Mouse (Mus musculus): ENCODE measurements around the gene Rsg1. TPM values are rescaled to one million over a fixed set of nuclear protein-coding genes. Genes with fewer than 3 reads are reported as not detected.

Gene Rsg1
- 1.8 and 4.3 TPM in 2 replicates for polyA plus RNA-seq (2012; rRNA removed; ENCODE audit: low replicate concordance)

DNA sequence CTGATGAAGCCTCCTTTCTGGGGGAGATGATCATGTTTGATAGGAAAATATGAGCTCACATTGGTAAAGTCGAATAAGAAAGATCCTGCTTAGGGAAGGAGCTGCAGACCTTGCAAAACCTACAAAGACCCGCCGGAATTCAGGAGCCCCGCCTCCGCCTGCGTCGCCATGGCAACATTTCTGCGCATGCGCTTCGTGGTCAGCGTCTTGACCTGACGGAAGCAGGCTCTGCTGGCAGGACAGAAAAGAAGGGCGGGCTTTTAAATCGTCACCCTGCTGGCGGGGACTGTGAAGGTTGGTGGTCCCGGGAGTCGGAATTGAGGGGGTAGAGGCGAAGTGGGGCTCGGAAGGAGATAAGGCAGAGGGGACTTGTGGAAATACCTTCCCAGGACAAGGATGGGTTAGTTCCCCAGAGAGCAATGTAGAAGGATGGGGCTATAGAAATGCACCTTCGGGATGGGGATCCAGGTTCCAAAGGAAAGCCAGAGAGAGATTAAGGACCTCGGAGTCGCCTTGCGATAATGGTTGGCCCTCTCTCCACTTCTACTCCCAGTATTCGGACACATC lies at the start of gene Rsg1:
Rsg1 (plus strand) TSS at position 187 of the 567 bp plus-strand sequence.

DNA sequence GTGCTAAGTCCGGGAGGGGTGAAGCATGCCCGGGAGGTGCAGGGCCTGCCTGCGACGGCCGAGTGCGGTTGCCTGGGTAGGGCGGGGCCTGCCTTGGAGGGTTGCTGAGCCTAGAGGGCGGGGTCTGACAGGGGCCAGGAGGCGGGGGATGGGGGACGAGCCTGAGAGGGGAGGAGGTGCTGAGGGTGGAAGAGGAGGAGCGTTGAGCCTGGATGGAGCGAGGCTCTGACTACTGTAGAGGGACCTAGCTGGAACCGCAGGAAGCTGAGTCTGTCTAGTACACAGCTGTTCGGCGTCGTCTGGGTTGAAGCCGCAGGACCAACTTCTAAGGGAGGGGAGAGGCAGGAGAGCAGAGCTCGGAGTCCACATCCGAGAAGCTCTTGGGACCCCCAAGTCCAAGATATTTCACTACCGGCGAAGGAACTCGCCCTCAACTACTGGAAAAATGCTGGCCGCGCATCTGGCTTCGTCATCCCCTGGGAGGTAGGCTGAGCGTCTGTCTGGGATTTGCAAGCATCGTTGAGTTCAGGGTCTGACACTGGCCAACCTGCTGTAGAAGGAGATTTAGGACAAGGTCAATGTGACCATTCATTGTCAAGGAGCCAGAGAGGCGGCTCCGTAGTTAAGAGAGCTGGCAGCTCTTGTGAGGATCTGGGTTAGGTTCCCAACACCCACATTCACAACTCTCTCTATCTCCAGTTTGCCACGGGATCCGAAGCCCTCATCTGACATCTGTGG lies 25.8 kb downstream of the Rsg1 start, which contains the start of gene Arhgef19:
Arhgef19 (plus strand) TSS at position 112 of the 738 bp plus-strand sequence.

Other genes with a start within 250 kb of the Rsg1 start
- 84.9 and 104 TPM in 2 replicates for gene Atp13a2, start 227.1 kb upstream of the Rsg1 start, polyA plus RNA-seq (2012; rRNA removed; ENCODE audit: low replicate concordance)
- 56.0 and 312 TPM in 2 replicates for gene Mfap2, start 203.5 kb upstream of the Rsg1 start, polyA plus RNA-seq (2012; rRNA removed; ENCODE audit: low replicate concordance)
- 5.8 and 16.5 TPM in 2 replicates for gene Crocc, start 153.4 kb upstream of the Rsg1 start, polyA plus RNA-seq (2012; rRNA removed; ENCODE audit: low replicate concordance)
- gene Necap2, start 135.6 kb upstream of the Rsg1 start, polyA plus RNA-seq (2012; rRNA removed; ENCODE audit: low replicate concordance), result 72.8 and 84.0 TPM in 2 replicates
- gene Spata21, start 125.6 kb upstream of the Rsg1 start, polyA plus RNA-seq (2012; rRNA removed; ENCODE audit: low replicate concordance), result not detected in 2 replicates
- gene Szrd1, start 74.2 kb upstream of the Rsg1 start, polyA plus RNA-seq (2012; rRNA removed; ENCODE audit: low replicate concordance), result 39.8 and 60.3 TPM in 2 replicates
- gene Fbxo42, start 66.0 kb upstream of the Rsg1 start, polyA plus RNA-seq (2012; rRNA removed; ENCODE audit: low replicate concordance), result 14.3 and 22.0 TPM in 2 replicates
- 1.2 and 13.0 TPM in 2 replicates for gene Arhgef19, start 25.5 kb downstream of the Rsg1 start, polyA plus RNA-seq (2012; rRNA removed; ENCODE audit: low replicate concordance)
- gene Epha2, start 87.3 kb downstream of the Rsg1 start, polyA plus RNA-seq (2012; rRNA removed; ENCODE audit: low replicate concordance), result 11.6 and 12.9 TPM in 2 replicates
- 0.69 TPM in 1 of 2 replicates, not detected in the other for gene Fam131c, start 154.3 kb downstream of the Rsg1 start, polyA plus RNA-seq (2012; rRNA removed; ENCODE audit: low replicate concordance)
- gene Clcnka, start 184.8 kb downstream of the Rsg1 start, polyA plus RNA-seq (2012; rRNA removed; ENCODE audit: low replicate concordance), result 0.09 TPM in 1 of 2 replicates, not detected in the other
- 0.08 TPM in 1 of 2 replicates, not detected in the other for gene Clcnkb, start 202.1 kb downstream of the Rsg1 start, polyA plus RNA-seq (2012; rRNA removed; ENCODE audit: low replicate concordance)
- 2.4 and 24.9 TPM in 2 replicates for gene Hspb7, start 206.8 kb downstream of the Rsg1 start, polyA plus RNA-seq (2012; rRNA removed; ENCODE audit: low replicate concordance)
- 0.13 and 3.3 TPM in 2 replicates for gene Srarp, start 222.1 kb downstream of the Rsg1 start, polyA plus RNA-seq (2012; rRNA removed; ENCODE audit: low replicate concordance)
- gene Zbtb17, start 230.7 kb downstream of the Rsg1 start, polyA plus RNA-seq (2012; rRNA removed; ENCODE audit: low replicate concordance), result 21.7 and 37.9 TPM in 2 replicates